Mouse (Mus musculus): ENCODE measurements around the gene Ikzf1.

Ikzf1 gene

DNA sequence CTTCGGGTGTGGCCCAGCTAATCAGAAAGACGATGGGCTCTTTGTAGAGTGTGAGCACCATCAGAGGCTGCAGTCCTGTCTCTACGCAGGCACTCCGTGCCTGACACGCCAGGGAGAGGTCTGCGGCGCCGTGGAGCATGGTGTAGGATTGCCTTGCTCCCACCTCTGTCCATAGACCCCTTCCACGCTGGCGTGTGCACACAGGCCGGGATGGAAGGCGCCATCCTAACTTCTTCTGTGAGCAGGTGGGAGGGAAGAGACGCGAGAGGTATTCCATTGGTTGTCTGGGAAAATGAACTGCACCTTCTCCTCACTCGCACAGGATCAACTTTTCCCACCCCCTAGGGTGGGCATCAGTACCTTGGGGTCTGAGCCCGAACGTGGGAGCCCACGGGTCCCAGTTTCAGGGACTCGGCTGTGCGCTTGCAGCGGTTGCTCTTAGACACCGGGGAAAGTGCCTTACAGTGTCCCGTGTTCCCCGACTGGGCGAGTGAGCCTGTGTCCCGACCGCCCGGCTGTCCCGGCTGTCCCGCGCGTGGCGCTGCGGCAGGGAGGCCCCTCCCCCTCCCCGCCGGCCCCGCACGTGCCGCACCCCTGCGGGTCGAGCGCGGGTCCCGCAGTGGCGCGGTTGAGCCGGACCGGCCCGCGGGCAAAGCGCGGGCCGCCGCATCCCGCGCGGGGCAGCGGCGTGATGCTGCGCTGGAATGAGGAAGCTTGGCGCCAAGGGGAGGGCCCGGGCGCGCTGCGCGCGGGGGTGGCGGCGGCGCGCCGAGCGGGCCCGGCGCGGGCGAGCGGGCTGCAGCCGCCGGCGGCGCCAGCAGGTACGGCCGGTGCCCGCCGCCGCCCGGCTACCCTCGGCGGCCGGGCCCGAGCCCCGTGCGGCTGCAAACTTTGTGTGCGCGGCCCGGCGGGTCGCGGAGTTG is at the start of gene Ikzf1:
Gene Ikzf1 (plus strand): TSS at position 74 of the 923 bp plus-strand sequence.
- peak; percentile 67 to 69 for DNase-seq (ENCODE audit: low spot score in 2 of 2)

DNA sequence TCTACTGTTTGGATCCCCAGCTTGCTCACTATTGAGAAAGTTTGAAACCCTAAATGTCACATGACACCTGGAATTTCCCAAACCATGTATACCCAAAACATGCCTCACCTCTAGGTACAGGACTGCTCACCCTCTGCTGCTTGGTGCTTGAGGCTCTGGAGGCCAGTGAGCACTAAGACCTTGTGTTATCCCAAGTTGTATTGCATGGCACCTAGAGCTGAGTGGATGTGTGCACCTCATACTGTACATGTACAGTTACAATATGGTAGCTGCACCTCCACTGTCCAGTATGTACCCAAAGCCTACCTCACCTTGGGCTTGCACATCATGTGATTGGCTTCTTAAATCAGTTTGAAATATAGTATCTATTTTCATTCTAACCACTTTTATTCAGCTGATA is 40.5 kb upstream of the Ikzf1 start:
- DNase-seq (ENCODE audit: low spot score in 2 of 2): no peak

DNA sequence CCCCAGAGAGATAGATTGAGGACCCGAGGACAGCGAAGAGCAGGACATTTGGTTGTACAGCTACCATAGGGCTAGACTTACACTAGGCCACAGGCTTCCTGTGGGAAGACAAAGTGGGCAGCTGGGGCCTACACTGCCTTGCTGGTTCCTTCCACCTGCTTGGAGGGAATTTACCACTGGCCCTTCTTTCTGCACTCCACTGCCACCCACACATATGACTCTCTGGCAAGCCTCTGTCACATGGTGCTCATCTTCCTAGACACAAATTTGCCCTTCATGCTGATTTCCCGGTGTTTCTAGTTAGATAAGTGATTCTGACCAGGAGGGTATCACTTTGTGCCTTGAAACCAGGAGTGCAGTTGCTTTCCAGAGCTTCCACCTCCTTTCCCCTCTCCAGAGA is 28.4 kb upstream of the Ikzf1 start:
- no peak for DNase-seq (ENCODE audit: low spot score in 2 of 2)

DNA sequence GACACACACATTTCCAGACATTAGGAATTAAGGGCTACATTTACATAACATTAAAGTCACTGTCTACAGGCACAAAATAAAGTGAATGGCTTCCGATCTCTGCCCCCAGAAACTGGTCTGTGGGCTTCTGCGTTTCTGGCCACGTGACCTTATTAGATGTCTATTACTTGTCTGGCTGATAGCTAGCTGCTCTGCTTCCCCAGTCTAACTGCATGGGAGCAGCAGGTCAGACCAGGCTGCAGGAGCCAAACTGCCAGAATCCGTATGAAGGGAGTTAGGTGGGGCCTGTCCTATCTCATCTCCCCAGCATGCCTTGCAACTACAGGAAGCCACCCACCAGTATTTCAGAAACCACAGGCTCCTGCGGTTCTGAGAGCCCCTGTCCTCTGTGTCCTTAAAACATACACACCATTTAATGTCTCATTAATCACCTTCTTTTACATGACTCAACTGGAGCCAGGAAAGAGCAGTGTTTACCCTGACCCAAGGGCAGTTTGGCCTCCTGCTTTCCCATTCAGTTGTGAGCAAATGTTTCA is 27.7 kb upstream of the Ikzf1 start:
- peak; percentile 33 to 47 for DNase-seq (ENCODE audit: low spot score in 2 of 2)

DNA sequence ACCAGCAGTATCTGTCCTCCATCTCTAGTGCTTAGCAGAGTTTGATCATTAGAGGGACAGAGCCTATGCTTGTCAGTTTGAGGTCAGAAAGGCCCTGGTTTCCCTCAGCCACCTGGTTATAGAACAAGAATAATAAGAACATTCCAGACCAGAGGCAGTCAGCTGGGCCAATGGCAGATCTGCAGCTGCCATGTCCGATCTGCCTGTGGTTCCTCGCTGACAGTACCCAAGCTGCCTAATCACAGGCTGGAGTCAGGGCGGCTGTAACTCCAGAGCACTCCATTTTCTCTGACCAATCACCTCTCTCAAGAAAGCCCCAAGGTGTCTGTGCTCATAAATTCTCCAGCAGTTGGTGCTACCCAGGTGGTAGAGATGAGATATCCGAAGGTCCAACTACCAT is 27.2 kb upstream of the Ikzf1 start:
- DNase-seq (ENCODE audit: low spot score in 2 of 2): no peak

DNA sequence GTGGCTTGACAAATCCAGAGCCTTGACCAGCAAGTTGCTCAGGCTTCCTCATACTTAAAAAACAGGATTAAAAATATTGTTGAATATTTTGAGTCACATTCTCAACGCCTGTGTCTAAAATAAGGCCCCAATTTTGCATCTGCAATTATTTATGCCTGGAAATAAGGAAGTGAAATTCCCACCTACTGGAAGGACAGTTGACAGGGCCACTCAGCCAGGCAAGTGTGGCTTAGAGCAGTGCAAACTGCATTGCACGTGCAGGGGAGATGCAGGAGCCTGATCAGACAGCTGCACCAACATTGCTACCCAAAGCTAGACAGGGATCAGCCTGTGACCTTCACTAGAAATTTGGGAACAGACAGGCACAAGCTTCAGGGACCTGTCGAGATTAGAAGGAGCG is 26.0 kb upstream of the Ikzf1 start:
- DNase-seq (ENCODE audit: low spot score in 2 of 2): no peak

DNA sequence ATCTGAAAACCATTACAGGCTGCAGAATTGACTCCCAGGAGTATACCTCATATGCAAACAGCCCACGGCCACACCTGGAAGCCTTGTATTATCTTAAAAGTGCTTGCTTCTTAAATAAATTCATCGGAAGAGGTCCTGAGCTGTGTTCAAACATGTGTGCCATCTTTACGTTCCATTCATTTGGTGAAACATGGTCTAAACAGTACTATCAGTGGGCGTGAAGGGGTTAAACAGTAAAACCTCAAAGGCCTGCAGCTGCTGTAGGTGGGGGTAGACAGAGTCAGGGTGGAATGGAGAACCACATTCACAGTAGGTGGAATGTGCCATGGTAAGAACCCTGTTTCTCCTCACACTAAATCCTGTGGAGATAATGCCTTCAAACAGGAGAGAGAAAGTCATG is 24.2 kb upstream of the Ikzf1 start:
- no peak for DNase-seq (ENCODE audit: low spot score in 2 of 2)

DNA sequence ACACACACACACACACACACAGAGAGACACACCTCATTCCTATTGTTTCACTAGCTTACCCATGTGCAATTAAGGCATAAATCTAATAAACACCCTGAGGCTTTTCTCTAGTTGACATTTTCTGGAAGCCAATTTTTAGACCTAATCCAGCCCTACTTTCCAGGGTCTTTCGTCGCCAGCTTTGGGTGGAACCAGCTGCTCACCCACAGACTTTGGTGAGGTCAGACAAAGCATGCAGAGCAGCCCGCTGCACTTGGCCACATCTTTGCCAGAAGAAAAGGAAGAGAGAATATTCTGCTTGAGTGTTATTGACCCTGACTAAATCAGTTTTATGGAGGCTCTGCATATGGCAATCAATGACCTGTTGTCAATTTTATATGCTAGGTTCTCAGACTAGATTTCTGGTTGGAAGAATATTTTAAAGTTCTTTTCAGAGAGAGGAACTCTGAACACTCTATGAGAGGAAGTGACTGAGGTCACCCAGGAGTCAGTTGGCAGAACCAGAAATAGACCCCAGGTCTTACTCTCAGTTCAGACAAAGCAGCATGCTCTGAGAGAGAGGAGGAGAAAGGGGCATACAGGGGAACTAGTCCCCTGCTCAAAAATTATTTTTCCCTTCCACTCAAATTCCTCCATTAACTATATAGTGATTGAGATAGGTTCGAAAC is 17.4 kb upstream of the Ikzf1 start:
- no peak for DNase-seq (ENCODE audit: low spot score in 2 of 2)

DNA sequence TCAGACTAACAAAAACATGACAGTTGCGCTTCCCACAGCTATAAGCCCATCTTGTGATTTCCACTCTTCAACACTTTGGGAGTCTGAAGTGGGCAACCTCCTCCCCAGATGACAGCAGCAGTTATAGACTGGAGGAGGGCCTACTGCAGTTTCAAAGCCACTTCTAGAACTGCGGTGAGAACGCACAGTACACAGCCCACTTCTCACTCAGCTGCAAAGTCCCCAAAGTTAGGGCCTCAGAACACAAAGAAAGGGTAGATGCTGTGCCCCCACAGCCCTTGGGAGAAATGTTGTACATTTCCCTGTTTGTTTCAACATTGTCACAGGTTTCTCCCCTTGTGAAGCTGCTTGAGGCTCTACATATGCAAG is 16.9 kb upstream of the Ikzf1 start:
- no peak for DNase-seq (ENCODE audit: low spot score in 2 of 2)

DNA sequence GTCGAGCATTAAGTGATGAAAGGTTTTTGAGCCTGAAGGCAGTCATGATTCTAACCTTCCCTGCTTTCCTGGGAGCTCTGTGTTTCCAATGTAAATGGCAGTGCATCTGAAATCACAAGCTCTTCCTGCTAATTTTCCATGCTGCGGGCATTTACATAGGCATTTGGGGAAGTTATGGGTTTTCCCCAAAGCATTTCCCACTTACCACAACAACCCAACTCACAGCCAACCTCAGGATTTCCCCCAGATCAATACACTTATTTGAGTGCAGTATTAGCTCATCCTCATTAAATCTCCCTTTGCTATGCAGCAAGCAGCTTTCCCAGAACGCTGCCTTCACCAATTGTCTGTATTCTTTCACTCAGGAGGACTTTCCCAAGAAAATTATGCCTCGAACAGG is 11.8 kb upstream of the Ikzf1 start:
- DNase-seq (ENCODE audit: low spot score in 2 of 2): no peak

DNA sequence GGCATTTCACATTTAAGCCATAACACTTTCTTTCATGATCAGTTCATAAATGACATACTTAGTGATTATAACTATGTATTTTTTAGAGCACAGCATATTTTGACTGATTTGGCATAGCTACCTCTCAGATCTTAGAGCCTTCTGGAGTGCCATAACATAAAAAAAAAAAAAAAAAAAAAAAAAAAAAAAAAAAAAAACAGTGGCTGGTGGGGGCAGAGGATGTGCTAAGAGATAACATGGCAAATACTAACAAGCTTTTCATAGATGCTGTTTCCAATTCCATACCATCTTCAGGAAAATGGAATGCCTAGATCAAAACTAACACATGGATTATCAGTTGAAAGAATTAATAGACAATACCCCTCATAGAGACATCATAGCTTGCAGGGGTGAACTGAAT is 9.7 kb upstream of the Ikzf1 start:
- DNase-seq (ENCODE audit: low spot score in 2 of 2): no peak

DNA sequence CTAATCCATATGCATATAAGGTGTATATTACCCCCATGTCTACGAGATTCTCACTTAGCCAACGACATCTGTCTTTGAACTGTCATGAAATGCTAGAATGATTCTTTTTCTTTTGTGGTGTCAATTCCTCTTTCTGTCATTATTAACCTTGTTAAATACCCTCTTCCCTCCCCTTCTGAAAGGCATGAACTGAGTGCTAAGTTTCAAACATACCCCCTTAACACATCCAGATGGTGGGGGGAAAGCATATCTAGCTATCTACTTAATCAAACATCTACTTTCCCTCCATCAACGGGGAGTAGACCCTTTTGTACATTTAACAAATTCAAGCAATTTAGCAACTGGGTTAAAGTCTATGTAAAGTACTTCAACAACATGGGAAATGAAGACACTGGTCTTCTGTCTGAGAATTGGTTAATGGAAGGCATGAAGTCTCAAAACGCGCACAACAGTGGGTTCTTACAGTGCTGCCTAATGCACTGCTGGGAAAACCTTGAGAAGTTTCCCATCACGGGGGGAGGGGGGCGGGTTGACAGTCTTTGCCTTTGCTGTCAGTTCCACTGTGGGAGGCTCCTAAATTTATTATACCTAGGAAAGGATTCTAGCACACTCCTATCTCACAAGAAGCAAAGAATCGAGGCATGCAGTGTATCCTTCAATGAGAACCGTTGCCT is 8.6 kb upstream of the Ikzf1 start:
- no peak for DNase-seq (ENCODE audit: low spot score in 2 of 2)

DNA sequence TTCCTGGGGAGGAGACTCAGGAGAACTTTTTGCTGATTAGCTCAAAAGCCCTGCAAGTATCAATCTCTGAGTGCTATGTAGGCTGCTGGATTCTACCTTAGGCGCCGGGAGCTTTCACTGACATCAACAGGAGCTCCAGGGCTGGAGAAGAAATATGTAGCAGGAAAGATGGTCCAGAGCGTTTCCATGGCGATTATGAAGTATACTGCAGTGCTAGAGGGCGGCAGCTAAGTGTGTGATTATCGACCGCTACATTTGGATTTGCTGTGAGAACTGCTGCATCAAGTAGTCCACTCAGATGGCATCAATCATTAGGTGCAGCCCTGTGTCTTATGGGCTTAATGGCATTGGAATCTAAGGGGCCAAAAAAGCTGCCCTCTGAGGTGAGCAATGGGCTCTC is 7.6 kb upstream of the Ikzf1 start:
- no peak for DNase-seq (ENCODE audit: low spot score in 2 of 2)

DNA sequence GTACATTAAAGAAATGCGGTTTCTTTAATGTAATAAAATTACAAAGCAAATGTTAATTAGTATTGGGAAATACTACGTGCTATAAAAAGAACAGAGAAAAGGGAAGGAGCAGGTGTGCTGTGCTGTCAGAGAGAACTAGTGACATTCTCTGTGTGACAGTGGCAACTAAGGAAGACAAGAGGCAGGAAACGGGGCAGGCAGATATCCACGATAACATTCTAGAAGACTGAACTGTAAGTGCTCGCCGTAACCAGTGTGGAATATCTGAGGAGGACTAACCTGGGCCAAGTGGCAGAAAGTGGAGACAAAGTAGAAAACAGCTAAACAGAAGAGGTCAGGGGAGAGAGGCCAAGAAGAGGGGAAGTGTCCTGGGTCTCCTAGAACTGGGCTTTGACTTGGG is 5.8 kb upstream of the Ikzf1 start:
- no peak for DNase-seq (ENCODE audit: low spot score in 2 of 2)

DNA sequence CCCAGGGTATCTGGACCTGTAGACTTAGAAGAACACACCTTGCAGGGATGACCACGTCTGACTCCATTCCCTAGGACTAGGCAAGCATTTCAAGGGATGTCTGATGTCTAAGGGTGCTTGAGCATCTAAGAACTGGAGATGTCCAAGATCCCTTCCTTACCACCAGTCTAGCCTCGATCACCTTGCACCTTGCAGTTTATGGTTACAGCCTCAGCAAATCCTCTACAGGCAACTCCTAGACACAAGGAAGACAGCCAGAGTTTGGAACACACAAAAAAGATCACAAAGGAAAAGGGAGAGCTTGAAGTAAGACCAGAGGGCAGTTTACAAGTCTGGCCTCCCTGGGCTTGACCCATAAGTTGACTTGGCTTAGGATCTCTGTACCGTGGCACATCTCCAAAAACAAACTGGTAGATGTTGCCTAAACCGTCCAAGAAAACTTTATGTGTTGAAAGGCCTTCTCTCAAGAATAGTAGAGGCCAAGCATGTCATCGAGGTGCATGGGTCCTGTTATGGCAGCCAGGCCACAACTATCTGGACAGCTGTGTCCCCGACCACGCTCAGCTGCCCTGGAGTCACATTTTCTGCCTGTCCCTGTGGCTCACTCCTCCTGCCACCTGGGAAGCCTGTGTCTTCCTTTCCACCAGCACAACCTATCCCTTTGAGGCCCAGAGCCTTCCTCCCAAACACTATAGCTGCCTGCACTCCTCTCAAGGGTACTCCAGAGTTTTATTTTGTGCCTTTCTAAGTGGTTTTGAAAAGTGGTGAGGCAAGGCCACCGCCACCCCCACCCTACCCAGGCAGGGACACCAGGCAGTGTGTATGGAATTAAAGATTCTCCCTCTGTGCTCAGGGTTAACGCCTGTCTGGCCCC is 510 bp upstream of the Ikzf1 start:
- peak in 1 of 2 experiments; percentile 35 for DNase-seq (ENCODE audit: low spot score in 2 of 2)

DNA sequence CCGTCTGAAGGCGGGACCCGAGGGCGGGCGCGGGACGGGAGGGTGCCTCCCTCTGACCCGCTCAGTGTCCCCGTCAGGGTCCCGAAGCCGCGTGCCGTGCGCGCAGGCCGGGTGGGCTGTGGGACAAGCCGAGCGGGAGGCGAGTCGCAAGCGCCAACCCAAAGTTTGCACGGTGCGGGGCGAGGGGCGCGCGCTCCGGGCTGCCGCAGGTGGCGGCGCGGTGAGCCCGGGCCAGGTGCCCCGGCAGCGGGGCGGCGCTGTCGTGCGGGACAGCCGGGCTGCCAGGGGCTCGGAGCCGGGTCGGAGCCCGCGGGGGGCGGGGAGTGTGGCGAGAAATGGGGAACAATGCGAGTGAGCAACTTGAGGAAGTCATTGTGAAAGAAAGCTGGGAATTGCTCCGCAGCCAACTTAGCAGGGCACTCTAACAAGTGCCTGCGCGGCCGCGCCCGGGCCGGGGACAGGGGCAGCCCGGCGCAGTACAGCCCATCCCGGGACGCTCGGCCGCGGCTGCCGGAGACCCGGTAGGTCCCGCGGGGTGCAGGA is 1.1 kb downstream of the Ikzf1 start:
- peak; percentile 87 to 93 for DNase-seq (ENCODE audit: low spot score in 2 of 2)

DNA sequence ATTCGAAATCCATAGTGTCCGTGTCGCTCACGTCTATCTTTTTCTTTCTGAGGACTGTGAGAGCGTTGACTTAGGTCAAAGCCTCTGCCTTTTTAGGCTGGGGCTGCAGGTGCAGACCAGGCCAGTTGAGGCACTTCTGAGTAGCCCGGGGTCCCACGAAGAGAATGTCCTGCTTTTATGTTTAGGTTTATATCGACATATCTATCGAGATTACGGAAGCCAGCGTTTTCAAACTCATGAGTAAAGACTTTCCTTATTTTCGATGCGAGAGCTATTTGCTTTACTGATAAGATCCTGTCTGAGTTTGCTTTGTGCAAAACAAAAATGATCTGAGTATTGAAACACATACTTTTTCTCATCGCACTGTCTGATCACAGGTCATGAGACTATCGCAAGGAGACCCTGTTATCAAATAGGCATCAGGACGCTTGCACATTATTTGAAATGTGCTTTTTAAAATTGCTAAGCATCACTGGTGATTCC is 1.8 kb downstream of the Ikzf1 start:
- DNase-seq (ENCODE audit: low spot score in 2 of 2): peak; percentile 59 to 69

DNA sequence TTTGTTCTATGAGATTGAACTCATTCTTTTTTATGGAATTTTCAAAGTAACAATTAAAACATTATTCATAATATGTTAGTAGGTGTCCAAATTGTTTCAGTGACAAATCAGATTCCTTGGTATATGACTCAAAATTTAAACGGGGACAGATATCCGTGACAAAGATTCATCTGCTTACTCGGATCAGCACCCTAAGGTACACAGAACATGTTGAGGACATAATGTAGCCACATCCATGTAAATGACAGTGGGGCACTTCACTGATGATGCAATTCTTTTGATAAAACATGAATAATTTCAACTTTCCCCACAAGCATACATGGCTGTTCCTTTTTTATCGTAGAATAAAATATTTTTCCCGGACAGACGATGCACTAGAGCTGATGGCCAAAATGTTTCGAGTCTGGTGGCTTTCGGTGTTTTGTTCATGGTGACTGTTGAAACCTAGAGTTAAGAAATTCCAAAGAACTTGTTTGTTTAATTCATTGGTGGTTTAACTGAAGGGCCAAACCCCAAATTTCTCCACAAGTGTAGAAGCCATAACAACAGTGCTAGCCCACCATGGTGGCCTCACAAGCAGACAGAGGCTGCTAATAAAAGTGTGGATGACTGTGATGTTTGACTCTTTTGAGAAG is 2.9 kb downstream of the Ikzf1 start:
- DNase-seq (ENCODE audit: low spot score in 2 of 2): peak in 1 of 2 experiments; percentile 42

DNA sequence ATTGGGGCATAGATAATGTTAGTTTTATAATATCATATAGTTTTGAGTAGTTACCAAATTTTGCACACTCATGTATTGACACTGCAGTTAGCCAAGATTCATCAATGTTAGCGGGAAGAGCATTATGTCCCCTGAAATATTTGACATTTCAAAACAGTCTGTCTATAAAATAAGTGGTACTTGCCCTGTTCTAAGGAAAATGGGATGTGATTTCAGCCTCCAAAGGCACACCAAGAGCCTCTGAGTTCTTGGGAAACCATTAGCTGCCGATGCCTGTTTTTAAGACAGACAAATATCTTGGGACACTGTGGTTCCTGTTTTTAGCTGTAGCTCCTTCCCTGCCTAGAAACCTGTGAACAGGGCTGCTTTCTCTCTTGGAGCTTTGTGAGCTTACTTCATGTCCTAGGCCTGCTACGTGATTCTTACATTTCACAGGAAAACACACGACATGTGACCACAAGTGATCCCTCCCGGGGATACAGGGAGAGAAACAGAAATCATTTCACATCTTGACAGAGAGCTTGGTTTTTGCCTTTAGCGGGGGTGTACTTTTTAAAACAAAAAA is 4.0 kb downstream of the Ikzf1 start:
- peak in 1 of 2 experiments; percentile 49 for DNase-seq (ENCODE audit: low spot score in 2 of 2)

DNA sequence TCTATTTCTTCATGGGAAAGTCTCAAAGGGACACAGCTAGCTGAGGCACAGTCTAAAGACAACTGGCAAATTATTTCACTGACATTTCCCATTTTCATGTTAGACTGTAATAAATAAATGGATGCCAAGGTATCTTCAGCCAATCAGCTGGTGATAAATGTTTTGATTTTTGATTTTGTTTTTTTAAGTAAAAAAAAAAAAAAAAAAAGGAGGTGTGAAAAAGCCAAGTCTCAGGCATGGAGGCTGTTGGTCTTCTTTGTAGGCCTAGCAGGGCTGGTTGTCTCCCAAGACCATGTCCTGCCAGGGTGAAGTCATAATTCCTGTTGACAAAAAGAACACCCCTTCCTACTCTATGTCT is 4.9 kb downstream of the Ikzf1 start:
- no peak for DNase-seq (ENCODE audit: low spot score in 2 of 2)

Data from spleen, postnatal 10 days (tissue).